Mouse (Mus musculus): ENCODE measurements around the gene Mrpl23.

- TF ChIP-seq CTCF (IDR thresholded peaks at IDR 0.05 in 2 of 3, conservative IDR thresholded peaks at IDR 0.05 in 1 of 3; ENCODE audit: control insufficient read depth in 1 of 3, insufficient read depth in 1 of 3, low read depth in 2 of 3, low read length in 3 of 3, poor library complexity in 1 of 3, severe bottlenecking in 1 of 3), result no peak
- no peak for TF ChIP-seq USF2 (IDR thresholded peaks at IDR 0.05; ENCODE audit: borderline replicate concordance in 1 of 2, insufficient read depth in 1 of 2, low read depth in 1 of 2, low read length in 2 of 2)
- TF ChIP-seq POLR2AphosphoS2 (IDR thresholded peaks at IDR 0.05; ENCODE audit: low read length), result no peak
- no peak for TF ChIP-seq USF1 (IDR thresholded peaks at IDR 0.05; ENCODE audit: low read depth, low read length)
- no peak for TF ChIP-seq HCFC1 (IDR thresholded peaks at IDR 0.05; ENCODE audit: low read depth, low read length)
- no peak for TF ChIP-seq GABPA (IDR thresholded peaks at IDR 0.05; ENCODE audit: low read depth, low read length)
- no peak for TF ChIP-seq UBTF (IDR thresholded peaks at IDR 0.05; ENCODE audit: borderline replicate concordance, insufficient read depth, low read depth, low read length)
- TF ChIP-seq EP300 (IDR thresholded peaks at IDR 0.05; ENCODE audit: low read depth in 1 of 2, low read length in 2 of 2), result no peak
- no peak for TF ChIP-seq POLR2A (IDR thresholded peaks at IDR 0.05; ENCODE audit: control insufficient read depth in 1 of 2, insufficient read depth in 1 of 2, low read depth in 1 of 2, low read length in 2 of 2, poor library complexity in 1 of 2)
Observed at GRCm38 (mm10) chr7:142493535-142493934, 39.0 kb upstream of the Mrpl23 start.
